Mouse (Mus musculus): ENCODE measurements around the gene Megf11.

DNA sequence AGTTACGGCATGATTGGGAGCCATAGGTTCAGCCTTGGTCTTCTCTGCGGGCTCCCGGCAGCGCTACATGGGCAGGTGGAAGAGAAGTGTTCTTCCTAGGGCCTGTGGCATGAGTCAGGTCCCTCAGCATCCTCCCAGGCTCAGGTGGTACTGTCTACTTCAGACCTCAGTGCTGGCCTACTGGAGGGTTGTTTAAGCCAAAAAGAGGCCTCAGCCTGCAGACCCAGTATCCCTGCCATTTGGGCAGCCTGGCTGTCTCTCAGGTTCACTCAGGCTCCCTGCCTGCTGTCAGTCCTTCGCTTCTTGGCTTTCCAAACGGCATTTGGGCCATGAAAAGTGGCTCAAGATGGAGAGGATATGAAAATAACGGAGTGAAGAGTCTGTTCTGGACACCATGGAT, 202.6 kb downstream of the Megf11 start:
- TF ChIP-seq GATA1 (IDR thresholded peaks at IDR 0.05; ENCODE audit: borderline replicate concordance, low read length) = no peak
- TF ChIP-seq FLI1 (IDR thresholded peaks at IDR 0.05; ENCODE audit: low read length) = no peak

Data from megakaryocyte, embryonic 14.5 days (primary cell).